Mouse (Mus musculus): ENCODE results near the gene Zpbp2. TPM values are rescaled to one million over a fixed set of nuclear protein-coding genes. Genes with fewer than 3 reads are reported as not detected.

Gene Zpbp2
- polyA plus RNA-seq, 1 experiment from 2014 or later, result 0.24 TPM

Other genes starting within 250 kb of the Zpbp2 start
- 0.13 and 0.24 TPM in 2 replicates for gene Neurod2, start 221.4 kb upstream of the Zpbp2 start, polyA plus RNA-seq (2014; fragmentation: Nextera tagmentation; extraction: Ambion mirVana)
- gene Ppp1r1b, start 202.7 kb upstream of the Zpbp2 start, polyA plus RNA-seq (2014; fragmentation: Nextera tagmentation; extraction: Ambion mirVana), result 0.24 and 0.31 TPM in 2 replicates
- gene Stard3, start 192.7 kb upstream of the Zpbp2 start, polyA plus RNA-seq (2014; fragmentation: Nextera tagmentation; extraction: Ambion mirVana), result 31.1 and 33.8 TPM in 2 replicates
- 0.29 and 0.46 TPM in 2 replicates for gene Tcap, start 167.3 kb upstream of the Zpbp2 start, polyA plus RNA-seq (2014; fragmentation: Nextera tagmentation; extraction: Ambion mirVana)
- 0.18 and 0.24 TPM in 2 replicates for gene Pnmt, start 164.6 kb upstream of the Zpbp2 start, polyA plus RNA-seq (2014; fragmentation: Nextera tagmentation; extraction: Ambion mirVana)
- gene Pgap3, start 150.6 kb upstream of the Zpbp2 start, polyA plus RNA-seq (2014; fragmentation: Nextera tagmentation; extraction: Ambion mirVana), result 6.0 and 6.5 TPM in 2 replicates
- gene Erbb2, start 138.6 kb upstream of the Zpbp2 start, polyA plus RNA-seq (2014; fragmentation: Nextera tagmentation; extraction: Ambion mirVana), result 26.5 and 30.8 TPM in 2 replicates
- gene Mien1, start 112.1 kb upstream of the Zpbp2 start, polyA plus RNA-seq (2014; fragmentation: Nextera tagmentation; extraction: Ambion mirVana), result 89.3 and 95.6 TPM in 2 replicates
- 8.1 and 8.5 TPM in 2 replicates for gene Grb7, start 104.7 kb upstream of the Zpbp2 start, polyA plus RNA-seq (2014; fragmentation: Nextera tagmentation; extraction: Ambion mirVana)
- 0.07 TPM in 1 of 2 replicates, not detected in the other for gene Ikzf3, start 5.1 kb upstream of the Zpbp2 start, polyA plus RNA-seq (2014; fragmentation: Nextera tagmentation; extraction: Ambion mirVana)
- gene Ormdl3, start 36.3 kb downstream of the Zpbp2 start, polyA plus RNA-seq (2014; fragmentation: Nextera tagmentation; extraction: Ambion mirVana), result 8.0 and 9.3 TPM in 2 replicates
- gene Lrrc3c, start 47.2 kb downstream of the Zpbp2 start, polyA plus RNA-seq (2014; fragmentation: Nextera tagmentation; extraction: Ambion mirVana), result not detected in 2 replicates
- gene Gm12355, start 74.6 kb downstream of the Zpbp2 start, polyA plus RNA-seq (2014; fragmentation: Nextera tagmentation; extraction: Ambion mirVana), result 0.83 and 1.2 TPM in 2 replicates
- gene Gsdma3, start 75.3 kb downstream of the Zpbp2 start, polyA plus RNA-seq (2014; fragmentation: Nextera tagmentation; extraction: Ambion mirVana), result not detected in 2 replicates
- not detected in 2 replicates for gene Gsdma2, start 95.7 kb downstream of the Zpbp2 start, polyA plus RNA-seq (2014; fragmentation: Nextera tagmentation; extraction: Ambion mirVana)
- 0.07 TPM in 1 of 2 replicates, not detected in the other for gene Gsdma, start 113.3 kb downstream of the Zpbp2 start, polyA plus RNA-seq (2014; fragmentation: Nextera tagmentation; extraction: Ambion mirVana)
- gene Psmd3, start 131.5 kb downstream of the Zpbp2 start, polyA plus RNA-seq (2014; fragmentation: Nextera tagmentation; extraction: Ambion mirVana), result 141 and 153 TPM in 2 replicates
- gene Csf3, start 150.2 kb downstream of the Zpbp2 start, polyA plus RNA-seq (2014; fragmentation: Nextera tagmentation; extraction: Ambion mirVana), result not detected in 2 replicates
- 54.8 and 55.1 TPM in 2 replicates for gene Med24, start 178.3 kb downstream of the Zpbp2 start, polyA plus RNA-seq (2014; fragmentation: Nextera tagmentation; extraction: Ambion mirVana)
- gene Thra, start 189.5 kb downstream of the Zpbp2 start, polyA plus RNA-seq (2014; fragmentation: Nextera tagmentation; extraction: Ambion mirVana), result 19.7 and 20.3 TPM in 2 replicates
- 0.69 and 1.2 TPM in 2 replicates for gene Nr1d1, start 224.2 kb downstream of the Zpbp2 start, polyA plus RNA-seq (2014; fragmentation: Nextera tagmentation; extraction: Ambion mirVana)
- 20.2 and 22.0 TPM in 2 replicates for gene Msl1, start 244.4 kb downstream of the Zpbp2 start, polyA plus RNA-seq (2014; fragmentation: Nextera tagmentation; extraction: Ambion mirVana)

Measured in embryonic facial prominence, embryonic 11.5 days (tissue).